Mouse (Mus musculus): ENCODE measurements around the gene Zfp414.

- no peak for TF ChIP-seq CTCF (IDR thresholded peaks at IDR 0.05; ENCODE audit: low read depth, low read length)
- TF ChIP-seq POLR2A (IDR thresholded peaks at IDR 0.05; ENCODE audit: extremely low read depth, insufficient read depth, low read length), result no peak
These were observed 44.8 kb upstream of the Zfp414 start for GRCm38 (mm10) chr17:33584061-33584460.

Measured in liver, adult 2 months (tissue).